Mouse (Mus musculus) adrenal gland, adult 8-10 months (tissue): ENCODE results near the gene Cox7a2l. TPM values are rescaled to one million over a fixed set of nuclear protein-coding genes. Genes with fewer than 3 reads are reported as not detected.

ENCODE experiments used
- total RNA-seq, 4 experiments: library from RNA; stranded (reverse); gene quantifications; 2 replicates each; pipeline ENCODE4 v1.2.4; 2022

The Cox7a2l gene
- total RNA-seq, 4 experiments from 2014 or later, result 167 to 202 (median 190) TPM

Other genes starting within 250 kb of the Cox7a2l start
- 10 to 100 TPM; 19.0 to 25.1 (median 22.4) TPM for gene Eml4, start 166.4 kb downstream of the Cox7a2l start, total RNA-seq
- gene Kcng3, start 114.6 kb upstream of the Cox7a2l start, total RNA-seq, result 10 to 100 TPM; 14.4 to 27.6 (median 16.3) TPM
- gene Mta3, start 188.8 kb upstream of the Cox7a2l start, total RNA-seq, result 10 to 100 TPM; 66.2 to 96.2 (median 82.9) TPM